Mouse (Mus musculus) intestine, embryonic 14.5 days (tissue): ENCODE data around the gene Lmo3. TPM values are rescaled to one million over a fixed set of nuclear protein-coding genes. Genes with fewer than 3 reads are reported as not detected.

Experiments used
- ATAC-seq: fragments of 200-750 bp; cut with Nextera tagmentation; replicated peaks from 2 replicates; pipeline ENCODE4 v1.8.0; 2017; ENCODE audit warnings: low read depth, moderate number of reproducible peaks, moderate TSS enrichment, moderate library complexity; ENCODE audit not compliant: low FRiP score, low TSS enrichment
- DNase-seq: peaks from one replicate; pipeline ENCODE4 v3.0.0-alpha.2; 2018; ENCODE audit warnings: low spot score
- H3K27ac ChIP-seq: fragments of 300-500 bp; sonication (generic); 2 replicates; pipeline ENCODE4 v1.5.1; 2014; ENCODE audit warnings: low read depth, mild to moderate bottlenecking, control low read depth
- H3K27me3 ChIP-seq: fragments of 300-500 bp; sonication (generic); replicated peaks from 2 replicates; pipeline ENCODE4 v1.6.1; 2014; ENCODE audit warnings: low read length, control low read depth; ENCODE audit not compliant: control insufficient read depth, insufficient read depth
- H3K36me3 ChIP-seq: fragments of 300-500 bp; sonication (generic); 2 replicates; pipeline ENCODE4 v1.6.1; 2014; ENCODE audit warnings: low read length, control low read depth; ENCODE audit not compliant: control insufficient read depth, insufficient read depth
- H3K4me1 ChIP-seq: fragments of 300-500 bp; sonication (generic); replicated peaks from 2 replicates; pipeline ENCODE4 v1.6.1; 2014; ENCODE audit warnings: low read length, control low read depth, mixed read lengths; ENCODE audit not compliant: control insufficient read depth, insufficient read depth
- H3K4me2 ChIP-seq: fragments of 300-500 bp; sonication (generic); 2 replicates; pipeline ENCODE4 v1.6.1; 2014; ENCODE audit warnings: low read length
- H3K4me3 ChIP-seq: fragments of 300-500 bp; sonication (generic); 2 replicates; pipeline ENCODE4 v1.5.1; 2014; ENCODE audit warnings: low read depth, low read length, control low read depth, mixed read lengths
- H3K9ac ChIP-seq: fragments of 300-500 bp; sonication (generic); 2 replicates; pipeline ENCODE4 v1.6.1; 2014; ENCODE audit warnings: mild to moderate bottlenecking, low read length
- H3K9me3 ChIP-seq: fragments of 300-500 bp; sonication (generic); 2 replicates; pipeline ENCODE4 v1.6.1; 2016; ENCODE audit warnings: low read length, control low read depth; ENCODE audit not compliant: control insufficient read depth
- WGBS: fragments of 180-500 bp; shearing (Covaris S2); extraction: QIAGEN DNeasy Blood & Tissue Kit; methylation state at CpG from one replicate; pipeline ENCODE4 v1.1.7; 2014; 5-methylcytosine and 5-hydroxymethylcytosine counted together
- polyA plus RNA-seq: library from polyadenylated mRNA; unstranded; fragments of >200 nt; fragmentation: Nextera tagmentation; extraction: Ambion mirVana; gene quantifications from 2 replicates; pipeline ENCODE4 v1.2.1, GENCODE M21; 2014

Gene Lmo3
- polyA plus RNA-seq, 1 experiment from 2014 or later: 10.5 TPM

DNA sequence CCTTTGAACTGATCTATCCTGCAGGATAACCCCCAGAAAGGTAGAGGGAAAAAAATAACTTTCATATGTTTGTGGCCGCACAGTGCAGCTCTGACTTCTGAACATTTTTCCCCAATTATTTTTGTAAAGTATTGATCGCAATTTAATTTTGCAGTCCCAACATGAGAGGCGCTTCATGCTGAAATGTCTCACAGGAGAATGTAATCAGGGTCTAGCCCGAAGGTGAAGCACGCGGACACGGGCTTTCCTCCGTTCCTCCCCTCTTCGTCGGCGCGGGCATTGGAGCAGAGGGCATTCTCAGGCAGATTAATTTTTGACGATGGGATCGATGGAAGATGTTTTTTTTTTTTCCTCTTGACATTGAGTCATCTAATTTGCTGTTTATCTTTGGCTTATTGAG lies 258.4 kb downstream of the Lmo3 start:
- Histone ChIP-seq H3K36me3 (no peaks in the 10 kb centered on the region), H3K4me3 (no peak overlapping the region), H3K9me3 (no peaks in the 10 kb centered on the region), H3K27me3 (no peaks in the 10 kb centered on the region), H3K27ac (no peak overlapping the region), H3K9ac (no peak overlapping the region), H3K4me2 (no peak overlapping the region), H3K4me1 (no peaks in the 10 kb centered on the region)
- WGBS: 90% methylated on average over 14 of the region's 14 CpGs
- no peak for ATAC-seq
- no peak for DNase-seq

DNA sequence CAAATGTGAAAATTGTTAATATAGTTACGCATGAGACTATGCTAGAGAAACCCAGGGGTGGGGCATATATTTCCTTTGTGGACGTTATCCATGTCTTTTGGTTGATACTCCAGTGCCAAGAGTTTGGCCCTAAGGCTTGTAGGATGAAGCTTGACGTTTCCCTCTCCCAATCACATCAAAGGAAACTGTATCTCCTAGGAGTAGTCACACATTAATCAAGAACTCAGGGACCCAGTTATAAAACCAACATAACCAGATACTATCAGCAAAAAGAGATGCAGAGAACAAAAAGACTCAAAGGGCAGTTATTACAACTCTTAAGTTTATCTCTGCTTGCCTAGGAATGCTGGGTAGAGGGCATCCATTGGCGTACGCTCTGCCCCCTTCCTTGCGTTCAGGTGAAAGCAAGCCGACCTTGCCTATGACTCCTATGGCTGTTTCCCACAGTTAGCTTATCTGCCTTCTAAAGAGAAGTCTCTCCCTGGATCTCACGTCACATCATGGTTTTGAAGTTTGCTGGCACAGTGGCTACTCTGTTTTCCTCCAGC lies 261.5 kb downstream of the Lmo3 start:
- WGBS: 65% methylated on average over 8 of the region's 8 CpGs
- DNase-seq: no peak
- H3K4me3 ChIP-seq: no peak overlapping the region
- H3K9me3 ChIP-seq: no peaks in the 10 kb centered on the region
- no peak overlapping the region for H3K27ac ChIP-seq
- H3K4me2 ChIP-seq: no peak overlapping the region
- H3K36me3 ChIP-seq: no peaks in the 10 kb centered on the region
- ATAC-seq: peak; percentile 82
- no peak overlapping the region for H3K9ac ChIP-seq
- H3K27me3 ChIP-seq: no peaks in the 10 kb centered on the region
- no peaks in the 10 kb centered on the region for H3K4me1 ChIP-seq

Other genes starting within 250 kb of the Lmo3 start
- not detected in 2 replicates for gene Igbp1b, start 76.6 kb upstream of the Lmo3 start, polyA plus RNA-seq